Mouse (Mus musculus): ENCODE results near the gene Cuzd1. TPM values are rescaled to one million over a fixed set of nuclear protein-coding genes. Genes with fewer than 3 reads are reported as not detected.

Gene Cuzd1
- total RNA-seq (2023): not detected

DNA sequence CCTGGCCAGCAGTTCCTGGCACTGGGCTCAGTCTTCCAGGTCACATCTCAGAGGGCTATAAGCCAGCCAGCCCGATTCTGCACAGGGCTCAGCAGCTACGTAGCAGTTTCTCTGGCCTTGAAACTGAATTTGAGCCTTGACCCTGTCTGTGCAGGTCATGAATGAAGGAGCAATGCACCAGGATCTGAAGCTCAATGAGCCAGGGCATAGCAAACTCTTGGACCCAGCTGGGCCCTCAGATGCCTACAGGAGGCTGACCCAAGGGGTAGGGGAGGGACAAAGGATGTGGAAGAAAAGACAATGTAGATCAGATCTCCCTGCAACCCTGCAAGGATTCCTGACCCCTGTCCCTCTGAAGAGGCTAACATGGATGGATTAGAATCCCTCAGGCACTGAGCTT, at the start of gene Cuzd1:
Cuzd1 (minus strand) TSS at position 101 of the 400 bp plus-strand sequence.

DNA sequence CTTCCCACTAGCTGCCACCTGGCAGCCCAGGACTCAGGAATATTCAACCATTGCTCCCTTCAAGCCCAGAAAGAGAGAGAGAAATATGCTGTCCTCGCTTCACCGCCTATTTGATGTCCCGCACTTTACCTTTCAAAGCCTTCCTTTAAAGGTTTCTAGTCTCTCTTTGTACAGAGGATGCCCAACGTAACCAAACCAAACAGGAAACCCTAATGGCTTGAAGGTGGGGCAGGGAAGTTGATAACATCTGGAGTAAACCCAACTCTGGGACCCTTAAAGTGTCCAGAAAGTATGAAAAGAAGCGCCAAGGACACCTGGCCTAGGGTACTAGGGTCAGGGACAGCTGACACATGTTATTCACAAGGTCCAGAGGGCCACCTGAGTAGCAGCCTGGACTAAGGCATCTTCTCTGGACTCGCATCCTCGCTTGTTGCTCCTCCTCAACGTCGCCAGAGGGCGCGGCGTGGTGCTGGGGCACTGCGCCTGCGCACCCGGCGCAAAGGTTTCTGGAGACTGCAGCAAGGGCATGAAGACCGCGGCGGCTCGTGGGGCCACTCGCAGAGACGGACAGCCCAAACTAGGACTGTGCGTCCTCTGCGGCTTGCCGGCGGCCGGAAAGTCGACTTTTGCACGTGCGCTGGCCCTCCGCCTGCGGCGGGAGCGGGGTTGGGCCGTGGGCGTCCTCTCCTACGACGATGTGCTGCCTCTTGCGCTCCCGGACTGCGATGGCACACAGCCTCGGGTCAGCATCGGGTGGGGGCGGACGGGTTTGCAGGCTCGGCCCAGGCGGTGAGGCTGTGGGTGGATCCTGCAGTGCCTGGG, 48.8 kb upstream of the Cuzd1 start, which contains the start of gene Pstk:
Pstk (plus strand) TSS at position 494 of the 822 bp plus-strand sequence.

DNA sequence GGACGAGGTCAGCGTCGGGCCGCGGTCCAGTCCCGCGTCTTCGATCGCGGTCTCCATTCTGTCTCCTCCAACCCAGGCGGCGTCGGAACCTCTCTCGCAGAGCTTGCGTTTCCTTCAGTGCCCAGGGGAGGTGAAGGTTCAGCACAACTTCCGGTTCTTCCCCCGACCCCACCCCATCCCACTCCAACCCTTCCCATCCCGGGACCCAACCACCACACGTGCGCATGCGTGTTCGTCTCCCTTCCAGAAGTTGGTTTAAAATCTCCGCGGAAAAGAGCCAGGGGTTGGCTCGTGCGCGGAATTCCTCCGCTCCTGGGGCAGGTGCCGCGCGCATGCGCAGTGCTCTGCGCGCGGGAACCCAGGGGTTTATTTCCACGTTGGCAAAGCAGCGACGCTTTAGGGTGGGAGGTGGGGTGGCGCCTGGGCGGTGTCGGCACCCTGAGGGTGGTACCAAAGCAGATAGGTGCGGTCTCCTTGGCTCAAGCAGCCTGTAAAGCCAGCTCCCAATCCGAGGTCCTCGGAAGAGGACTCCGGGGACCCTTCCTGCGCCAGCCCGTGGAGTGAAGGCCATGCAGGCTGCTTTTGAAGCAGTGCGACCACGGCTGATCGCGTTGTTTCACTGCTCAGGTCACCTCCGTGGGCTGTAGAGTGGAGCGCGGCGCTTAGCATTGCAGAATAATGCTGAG, 40.7 kb upstream of the Cuzd1 start, which contains the start of gene 2310057M21Rik:
2310057M21Rik (minus strand) TSS at position 145 of the 686 bp plus-strand sequence.

DNA sequence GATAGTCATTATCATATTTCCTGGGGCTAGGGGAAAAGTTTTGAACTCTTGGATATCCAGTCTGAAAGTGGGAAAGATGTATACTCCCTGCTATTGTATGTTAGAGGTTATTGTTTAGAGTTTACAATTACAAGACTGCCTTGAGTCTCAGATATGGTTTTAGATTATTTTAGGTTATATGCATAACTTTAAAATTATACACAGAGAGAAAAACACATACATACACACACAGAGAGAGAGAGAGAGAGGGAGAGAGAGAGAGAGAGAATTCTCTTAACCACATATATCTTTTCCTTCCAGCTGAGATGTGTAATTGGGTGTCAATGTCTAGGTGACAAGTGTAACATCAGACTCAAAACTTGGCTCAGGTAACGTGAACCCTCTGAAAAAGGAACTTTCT, 11.5 kb upstream of the Cuzd1 start, which contains the start of gene Fam24a:
Fam24a (plus strand) TSS at position 301 of the 400 bp plus-strand sequence.

DNA sequence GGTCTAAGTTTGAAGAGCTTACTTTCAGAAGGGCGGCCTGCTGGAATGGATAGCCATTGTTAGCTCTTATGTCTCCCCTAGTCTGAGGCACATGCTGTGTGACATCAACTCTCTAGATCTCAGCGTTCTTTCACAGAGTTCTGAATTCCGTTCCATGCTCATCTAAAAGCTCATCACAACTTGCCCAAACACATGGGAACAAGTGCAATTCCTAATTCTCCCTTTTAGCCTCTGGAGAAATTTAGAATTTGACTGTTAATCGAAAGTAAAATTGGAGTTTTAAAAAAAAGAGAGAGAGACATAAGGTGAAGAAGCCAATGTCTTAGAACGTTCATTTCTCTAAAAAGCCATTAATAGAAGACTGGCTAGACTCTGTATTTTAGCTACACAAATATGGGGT, 7.3 kb upstream of the Cuzd1 start, which contains the start of gene Fam24b:
Fam24b (minus strand) TSS at position 101 of the 400 bp plus-strand sequence.

Other genes starting within 250 kb of the Cuzd1 start
- not detected for gene 4933402N03Rik, start 176.0 kb downstream of the Cuzd1 start, total RNA-seq (2023)
- gene 5430419D17Rik, start 147.9 kb downstream of the Cuzd1 start, total RNA-seq (2023): not detected
- gene Fam24b, start 7.2 kb upstream of the Cuzd1 start, total RNA-seq (2023): not detected
- not detected for gene Fam24a, start 11.6 kb upstream of the Cuzd1 start, total RNA-seq (2023)
- gene 2310057M21Rik, start 40.5 kb upstream of the Cuzd1 start, total RNA-seq (2023): 1 to 10 TPM; 6.6 to 7.1 TPM
- gene Pstk, start 48.8 kb upstream of the Cuzd1 start, total RNA-seq (2023): 1 to 10 TPM; 4.0 to 8.6 TPM
- gene Ikzf5, start 88.2 kb upstream of the Cuzd1 start, total RNA-seq (2023): 10 to 100 TPM; 26.5 to 35.3 TPM
- gene Acadsb, start 88.3 kb upstream of the Cuzd1 start, total RNA-seq (2023): 10 to 100 TPM; 35.8 to 51.0 TPM
- gene Hmx3, start 220.6 kb upstream of the Cuzd1 start, total RNA-seq (2023): not detected
- gene Hmx2, start 226.5 kb upstream of the Cuzd1 start, total RNA-seq (2023): not detected
- gene Bub3, start 237.9 kb upstream of the Cuzd1 start, total RNA-seq (2023): 10 to 100 TPM; 80.9 to 95.9 TPM